Mouse (Mus musculus) kidney, postnatal 0 days (tissue): ENCODE measurements around the gene Ddx39b. TPM values are rescaled to one million over a fixed set of nuclear protein-coding genes. Genes with fewer than 3 reads are reported as not detected.
"Not testable (repeated sequence)": the region's sequence is repeated elsewhere in the genome, so short reads cannot be mapped to it uniquely, and the experiment has no call there.

Source experiments
- ATAC-seq: fragments of 200-750 bp; cut with Nextera tagmentation; replicated peaks from 2 replicates; pipeline ENCODE4 v1.8.0; 2017; ENCODE audit warnings: low read depth, moderate number of reproducible peaks, moderate TSS enrichment, moderate library complexity; ENCODE audit not compliant: low FRiP score
- DNase-seq: peaks from one replicate; pipeline ENCODE4 v3.0.0-alpha.2; 2016; ENCODE audit warnings: low spot score
- H3K27ac ChIP-seq: fragments of 300-500 bp; sonication (generic); 2 replicates; pipeline ENCODE4 v1.5.1; 2014; ENCODE audit warnings: mild to moderate bottlenecking
- H3K27me3 ChIP-seq: fragments of 300-500 bp; sonication (generic); 2 replicates; pipeline ENCODE4 v1.6.1; 2014; ENCODE audit warnings: low read length, mixed read lengths; ENCODE audit not compliant: insufficient read depth
- H3K36me3 ChIP-seq: fragments of 300-500 bp; sonication (generic); 2 replicates; pipeline ENCODE4 v1.6.1; 2014; ENCODE audit warnings: low read length, mixed read lengths; ENCODE audit not compliant: insufficient read depth
- H3K4me1 ChIP-seq: fragments of 300-500 bp; sonication (generic); replicated peaks from 2 replicates; pipeline ENCODE4 v1.6.1; 2014; ENCODE audit warnings: antibody characterized with exemption, low read length, mixed read lengths; ENCODE audit not compliant: insufficient read depth
- H3K4me2 ChIP-seq: fragments of 300-500 bp; sonication (generic); 2 replicates; pipeline ENCODE4 v1.6.1; 2014; ENCODE audit warnings: mild to moderate bottlenecking, low read length, moderate library complexity, mixed read lengths
- H3K4me3 ChIP-seq: fragments of 300-500 bp; sonication (generic); replicated peaks from 2 replicates; pipeline ENCODE4 v1.5.1; 2014; ENCODE audit warnings: low read depth, low read length
- H3K9ac ChIP-seq: fragments of 300-500 bp; sonication (generic); 2 replicates; pipeline ENCODE4 v1.6.1; 2014; ENCODE audit warnings: low read depth, low read length
- H3K9me3 ChIP-seq: fragments of 300-500 bp; sonication (generic); replicated peaks from 2 replicates; pipeline ENCODE4 v1.6.1; 2016; ENCODE audit warnings: low read length, inconsistent platforms, mixed read lengths
- CTCF ChIP-seq: IDR thresholded peaks from 2 replicates; pipeline ENCODE4 v1.5.1; 2016; ENCODE audit warnings: antibody characterized with exemption, low read depth, mild to moderate bottlenecking, moderate library complexity
- WGBS: fragments of 180-500 bp; shearing (Covaris S2); extraction: QIAGEN DNeasy Blood & Tissue Kit; methylation state at CpG from one replicate; pipeline ENCODE4 v1.1.7; 2014; 5-methylcytosine and 5-hydroxymethylcytosine counted together
- polyA plus RNA-seq: library from polyadenylated mRNA; unstranded; fragments of >200 nt; fragmentation: Nextera tagmentation; extraction: Ambion mirVana; gene quantifications from 2 replicates; pipeline ENCODE4 v1.2.1, GENCODE M21; 2015

Ddx39b gene
- polyA plus RNA-seq, 1 experiment from 2014 or later, result 303 TPM

DNA sequence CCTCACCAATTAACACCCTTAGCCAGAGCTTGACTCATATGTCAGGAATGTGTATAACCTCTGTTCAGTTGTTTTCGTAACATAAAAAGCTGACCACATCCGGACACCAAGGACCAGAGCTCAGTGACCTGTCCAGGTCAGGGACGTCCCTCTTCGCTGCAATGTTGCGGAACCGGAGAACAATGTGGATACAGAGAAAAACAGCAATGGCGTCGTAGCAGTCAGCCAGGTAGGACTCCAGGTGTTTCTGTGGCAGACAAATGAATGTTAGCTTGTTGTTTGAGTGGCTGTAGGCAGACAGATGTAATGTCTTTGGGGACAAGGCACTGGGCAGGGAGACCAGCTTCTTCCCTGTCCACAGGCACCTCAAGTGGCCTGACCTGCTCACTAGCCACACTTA lies 36.5 kb downstream of the Ddx39b start:
- whole genome bisulfite sequencing, result 65% methylated on average over 8 of the region's 8 CpGs
- ATAC-seq, result no peak
- DNase-seq, result no peak

DNA sequence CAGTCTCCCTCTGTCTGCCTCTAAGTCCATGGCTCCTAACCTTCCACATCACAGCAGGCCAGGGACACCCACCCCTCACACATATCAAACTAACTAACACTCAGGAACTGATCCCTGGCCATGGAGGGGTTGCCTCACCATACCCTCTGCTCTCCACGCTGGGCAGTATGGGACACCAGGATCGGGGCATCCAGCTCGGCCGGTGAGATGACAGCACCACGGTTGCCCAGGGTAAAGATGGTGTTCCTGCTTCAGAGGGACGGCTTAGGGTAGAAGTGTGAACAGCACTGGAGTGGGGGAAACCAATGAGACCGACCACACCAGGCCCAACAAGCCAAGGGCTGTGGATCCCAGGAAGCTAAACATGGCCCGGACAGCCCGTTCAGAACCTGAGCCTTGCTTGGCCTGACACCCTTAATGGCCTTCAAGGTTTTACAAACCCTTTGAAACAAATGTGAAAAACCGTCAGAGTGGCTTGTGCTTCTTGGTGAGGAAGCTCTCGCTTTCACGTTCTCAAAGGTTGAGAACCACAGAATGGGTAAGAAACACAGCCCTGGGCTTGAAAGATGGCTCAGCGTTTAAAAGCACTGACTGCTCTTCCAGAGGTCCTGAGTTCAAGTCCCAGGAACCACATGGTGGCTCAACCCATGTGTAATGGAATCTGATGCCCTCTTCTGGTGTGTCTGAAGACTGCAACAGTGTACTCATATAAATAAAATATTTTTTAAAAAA lies 37.6 kb downstream of the Ddx39b start:
- no peaks in the 10 kb centered on the region for H3K36me3 ChIP-seq
- no peak overlapping the region for H3K27ac ChIP-seq
- no peak overlapping the region for H3K4me3 ChIP-seq
- no peak for TF ChIP-seq CTCF
- H3K9ac ChIP-seq, result no peak overlapping the region
- no peak overlapping the region for H3K4me2 ChIP-seq
- 88% methylated on average over 13 of the region's 13 CpGs for WGBS
- no peak for ATAC-seq
- H3K27me3 ChIP-seq, result no peaks in the 10 kb centered on the region; the same call in 1 of the 2 replicates
- H3K9me3 ChIP-seq, result no peaks in the 10 kb centered on the region
- no peak for DNase-seq
- no peaks in the 10 kb centered on the region for H3K4me1 ChIP-seq

More for the DNA sequence above, 36.5 kb downstream of the Ddx39b start:
- no peak for TF ChIP-seq CTCF
- Histone ChIP-seq H3K9ac (no peak overlapping the region), H3K27me3 (no peaks in the 10 kb centered on the region; the same call in 1 of the 2 replicates), H3K36me3 (no peaks in the 10 kb centered on the region), H3K9me3 (no peaks in the 10 kb centered on the region), H3K4me3 (no peak overlapping the region), H3K4me1 (no peaks in the 10 kb centered on the region), H3K27ac (no peak overlapping the region), H3K4me2 (no peak overlapping the region)

DNA sequence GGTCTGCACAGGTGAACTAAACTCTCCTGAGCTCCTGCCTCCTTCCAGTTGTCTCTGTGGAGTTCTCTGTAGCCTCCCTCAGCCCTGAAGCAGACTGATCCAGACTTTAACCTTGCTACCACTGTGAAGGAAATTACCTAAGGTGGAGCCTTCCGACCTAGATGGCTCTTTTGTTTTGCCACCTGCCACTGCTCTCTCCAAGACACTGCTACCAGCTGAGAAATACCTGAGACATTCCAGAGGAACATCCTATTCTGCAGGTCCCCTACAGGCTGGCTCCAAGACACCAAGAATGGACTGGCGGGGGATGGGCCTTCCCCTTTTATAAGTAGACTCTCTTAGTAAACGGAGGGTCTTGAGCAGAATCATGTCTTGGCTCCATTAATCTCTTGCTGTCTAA lies 38.7 kb downstream of the Ddx39b start:
- Histone ChIP-seq H3K4me2 (no peak overlapping the region), H3K27me3 (no peaks in the 10 kb centered on the region; the same call in 1 of the 2 replicates), H3K36me3 (no peaks in the 10 kb centered on the region), H3K4me1 (no peaks in the 10 kb centered on the region), H3K9ac (no peak overlapping the region), H3K4me3 (no peak overlapping the region), H3K9me3 (no peaks in the 10 kb centered on the region), H3K27ac (no peak overlapping the region)
- no peak for DNase-seq
- no peak for ATAC-seq
- 71% methylated on average over 3 of the region's 3 CpGs for WGBS
- TF ChIP-seq CTCF, result no peak

DNA sequence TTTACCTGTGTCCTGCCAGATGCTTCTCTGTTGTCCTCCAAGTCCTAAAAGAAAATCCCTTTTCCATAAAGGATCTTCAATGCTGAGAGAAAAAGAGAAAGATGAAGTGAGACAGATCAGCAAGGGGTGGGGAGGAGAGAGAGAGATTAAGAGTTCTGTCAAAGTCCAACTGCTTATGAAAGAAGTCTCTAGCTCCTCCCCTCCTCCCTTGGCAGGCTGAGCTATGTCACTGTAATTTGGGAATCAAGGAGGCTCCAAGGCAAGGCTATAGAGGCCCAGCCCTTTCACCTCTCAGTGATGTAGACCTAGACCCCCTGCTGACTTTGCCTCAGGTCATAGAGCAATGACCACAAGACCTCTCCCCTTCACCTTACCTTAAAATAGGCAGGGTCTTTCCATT lies 43.9 kb downstream of the Ddx39b start:
- Histone ChIP-seq H3K27me3 (no peaks in the 10 kb centered on the region), H3K9ac (no peak overlapping the region), H3K4me2 (no peak overlapping the region), H3K4me3 (no peak overlapping the region), H3K36me3 (no peaks in the 10 kb centered on the region), H3K4me1 (no peaks in the 10 kb centered on the region), H3K27ac (no peak overlapping the region), H3K9me3 (no peaks in the 10 kb centered on the region)
- DNase-seq, result no peak
- ATAC-seq, result no peak
- TF ChIP-seq CTCF, result no peak

DNA sequence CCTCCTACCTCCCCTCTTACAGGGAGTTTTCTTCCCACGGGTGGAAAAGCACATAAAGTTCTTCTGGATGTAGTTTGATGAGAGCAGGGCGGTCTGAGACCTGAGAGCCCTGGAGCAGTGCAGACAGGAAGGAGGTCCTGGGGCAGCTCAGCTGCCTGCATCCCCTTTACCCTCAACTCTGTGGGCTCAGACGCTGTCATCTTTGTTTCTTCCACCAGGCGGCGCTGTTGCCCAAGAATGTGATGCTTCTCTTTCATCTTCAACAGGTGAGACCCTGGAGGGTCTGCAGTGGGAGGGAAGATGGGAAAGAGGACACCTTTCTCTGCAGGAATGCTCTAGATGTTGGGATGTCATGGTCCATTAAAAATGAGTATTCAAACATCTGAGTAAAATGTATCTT lies 54.2 kb downstream of the Ddx39b start:
- not testable (repeated sequence) for H3K4me2 ChIP-seq, H3K9me3 ChIP-seq, ATAC-seq, H3K4me3 ChIP-seq, H3K27ac ChIP-seq, H3K27me3 ChIP-seq, H3K9ac ChIP-seq, H3K36me3 ChIP-seq, H3K4me1 ChIP-seq
- WGBS, result 7% methylated on average over 5 of the region's 5 CpGs
- DNase-seq, result peak; percentile 19
- peak; percentile 80 for TF ChIP-seq CTCF

DNA sequence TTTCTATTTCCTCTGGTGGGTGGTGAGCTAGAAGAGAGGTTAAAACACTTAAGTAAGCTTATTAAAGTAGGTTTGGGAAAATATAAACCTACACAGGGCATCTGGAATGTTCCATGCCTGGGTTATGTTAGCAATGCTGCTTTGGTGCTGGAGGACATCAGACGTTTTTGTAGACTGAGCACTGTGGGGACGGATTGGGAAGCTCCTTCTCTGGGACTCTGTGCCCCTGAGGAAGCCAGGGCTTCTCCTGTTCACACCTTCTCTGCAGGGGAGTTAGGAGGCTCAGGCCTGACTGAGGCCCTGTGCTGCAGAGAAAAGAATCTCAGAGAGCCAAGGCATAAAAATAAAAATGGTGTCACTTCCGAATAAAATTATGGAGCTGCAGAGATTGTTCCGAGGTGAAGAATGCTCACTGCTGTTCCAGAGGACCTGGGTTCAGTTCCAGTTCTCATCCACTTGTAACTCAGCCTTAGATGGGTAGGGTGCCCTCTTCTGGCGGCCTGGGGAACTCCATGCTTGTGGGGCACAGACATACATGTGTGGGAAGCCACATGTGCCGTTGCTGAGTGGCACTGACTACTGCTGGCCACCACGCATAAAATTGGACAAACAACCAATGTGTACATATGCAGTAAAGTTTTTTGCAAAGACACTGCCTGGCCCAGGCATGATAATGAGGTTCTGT lies 58.9 kb downstream of the Ddx39b start:
- not testable (repeated sequence) for ATAC-seq, H3K27me3 ChIP-seq, H3K4me1 ChIP-seq, H3K4me2 ChIP-seq, H3K27ac ChIP-seq, H3K9me3 ChIP-seq, H3K36me3 ChIP-seq, H3K9ac ChIP-seq, DNase-seq, H3K4me3 ChIP-seq
- WGBS, result 87% methylated on average over 7 of the region's 7 CpGs
